Mouse (Mus musculus) liver, postnatal 0 days (tissue): ENCODE measurements at regions not wholly inside any gene's neighbourhood (a gene's known extent, or its start where the extent isn't known, plus 50 kb on each side); places are given as distances from the start of the nearest gene placed in this dataset.

Experiments
- ATAC-seq: fragments of 200-750 bp; cut with Nextera tagmentation; 2 replicates; pipeline ENCODE4 v1.8.0; 2017; ENCODE audit warnings: mild to moderate bottlenecking, moderate library complexity
- DNase-seq: peaks from one replicate; pipeline ENCODE4 v3.0.0-alpha.2; 2016
- H3K27ac ChIP-seq: fragments of 300-500 bp; sonication (generic); 2 replicates; pipeline ENCODE4 v1.5.1; 2014; ENCODE audit warnings: antibody characterized with exemption, moderate library complexity, mild to moderate bottlenecking, low read depth
- H3K27me3 ChIP-seq: fragments of 300-500 bp; sonication (generic); 2 replicates; pipeline ENCODE4 v1.6.1; 2014; ENCODE audit warnings: low read length, control low read depth, mixed read lengths; ENCODE audit not compliant: insufficient read depth
- H3K36me3 ChIP-seq: fragments of 300-500 bp; sonication (generic); replicated peaks from 2 replicates; pipeline ENCODE4 v1.6.1; 2014; ENCODE audit warnings: mild to moderate bottlenecking, control low read depth, low read length, moderate library complexity, mixed read lengths; ENCODE audit not compliant: insufficient read depth
- H3K4me1 ChIP-seq: fragments of 300-500 bp; sonication (generic); 2 replicates; pipeline ENCODE4 v1.6.1; 2014; ENCODE audit warnings: antibody characterized with exemption, mild to moderate bottlenecking, control low read depth; ENCODE audit not compliant: insufficient read depth
- H3K4me2 ChIP-seq: fragments of 300-500 bp; sonication (generic); 2 replicates; pipeline ENCODE4 v1.6.1; 2014; ENCODE audit warnings: low read depth, mild to moderate bottlenecking, low read length, moderate library complexity, mixed read lengths
- H3K4me3 ChIP-seq: fragments of 300-500 bp; sonication (generic); 2 replicates; pipeline ENCODE4 v1.5.1; 2014; ENCODE audit warnings: low read depth, low read length
- H3K9ac ChIP-seq: fragments of 300-500 bp; sonication (generic); replicated peaks from 2 replicates; pipeline ENCODE4 v1.6.1; 2014; ENCODE audit warnings: mild to moderate bottlenecking, moderate library complexity
- H3K9me3 ChIP-seq: fragments of 300-500 bp; sonication (generic); 2 replicates; pipeline ENCODE4 v1.6.1; 2016; ENCODE audit warnings: mild to moderate bottlenecking, control low read depth, low read length, mixed read lengths
- CTCF ChIP-seq: sonication (generic); IDR thresholded peaks from 2 replicates; pipeline ENCODE4 v1.5.1; 2016; ENCODE audit warnings: antibody characterized with exemption, low read depth
- EP300 ChIP-seq: IDR thresholded peaks from 2 replicates; pipeline ENCODE4 v1.6.1; 2016; ENCODE audit warnings: antibody characterized with exemption, low read depth, mild to moderate bottlenecking
- WGBS: fragments of 180-500 bp; shearing (Covaris S2); extraction: QIAGEN DNeasy Blood & Tissue Kit; methylation state at CpG from one replicate; pipeline ENCODE4 v1.1.7; 2014; ENCODE audit not compliant: insufficient replicate concordance; 5-methylcytosine and 5-hydroxymethylcytosine counted together

DNA sequence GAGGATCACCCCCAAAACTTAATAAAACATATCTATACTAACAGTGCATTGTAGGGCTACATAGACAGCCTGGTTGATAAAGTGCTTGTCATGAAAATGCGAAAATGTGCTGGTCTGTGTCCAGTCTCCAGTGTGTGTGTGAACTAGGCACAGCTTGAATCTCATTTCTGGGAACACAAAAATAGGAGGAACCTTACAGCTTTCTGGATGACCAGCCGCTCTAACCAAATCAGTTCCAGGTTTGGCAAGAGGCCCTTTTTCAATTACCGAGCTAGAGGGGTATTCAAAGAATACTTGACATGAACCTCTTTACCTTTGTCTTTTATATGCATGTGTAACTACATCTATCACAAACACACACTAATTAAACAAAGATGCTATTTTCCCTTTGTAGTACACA lies 390.3 kb upstream of the Hsf2 start:
- ATAC-seq = no peak
- H3K27me3 ChIP-seq = no peaks in the 10 kb centered on the region
- TF ChIP-seq EP300 (no peak), CTCF (no peak)
- no peak overlapping the region for H3K27ac ChIP-seq
- H3K4me2 ChIP-seq = no peak overlapping the region
- no peak overlapping the region for H3K9ac ChIP-seq
- H3K4me3 ChIP-seq = no peak overlapping the region
- 76% methylated on average over 3 of the region's 3 CpGs for WGBS
- DNase-seq = no peak
- H3K36me3 ChIP-seq = no peaks in the 10 kb centered on the region
- H3K9me3 ChIP-seq = no peaks in the 10 kb centered on the region
- H3K4me1 ChIP-seq = no peaks in the 10 kb centered on the region

DNA sequence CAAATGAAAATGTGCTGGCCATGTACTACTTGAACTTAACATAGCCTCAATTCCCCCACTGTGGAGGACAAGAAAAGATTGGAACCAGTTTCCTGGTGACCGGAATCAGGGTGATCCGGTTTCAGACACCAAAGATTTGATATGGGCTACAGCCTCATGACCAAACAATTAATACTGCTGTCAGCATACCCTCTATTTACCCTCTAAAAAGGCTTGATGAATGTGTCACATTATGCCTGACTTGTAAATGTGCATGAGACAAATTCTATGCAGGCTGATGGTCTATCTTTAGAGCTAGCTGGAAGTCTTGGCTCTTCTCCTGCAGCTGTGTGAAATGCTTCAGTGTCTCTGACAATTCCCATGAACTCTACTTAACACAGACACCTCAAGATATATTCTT lies 372.8 kb upstream of the Hsf2 start:
- Histone ChIP-seq H3K27me3 (no peaks in the 10 kb centered on the region), H3K9ac (no peak overlapping the region), H3K9me3 (no peaks in the 10 kb centered on the region), H3K4me2 (no peak overlapping the region), H3K4me3 (no peak overlapping the region), H3K4me1 (no peaks in the 10 kb centered on the region), H3K36me3 (no peaks in the 10 kb centered on the region), H3K27ac (no peak overlapping the region)
- 79% methylated on average over 2 of the region's 2 CpGs for WGBS
- TF ChIP-seq EP300 = no peak
- TF ChIP-seq CTCF = no peak
- ATAC-seq = no peak
- DNase-seq = no peak

DNA sequence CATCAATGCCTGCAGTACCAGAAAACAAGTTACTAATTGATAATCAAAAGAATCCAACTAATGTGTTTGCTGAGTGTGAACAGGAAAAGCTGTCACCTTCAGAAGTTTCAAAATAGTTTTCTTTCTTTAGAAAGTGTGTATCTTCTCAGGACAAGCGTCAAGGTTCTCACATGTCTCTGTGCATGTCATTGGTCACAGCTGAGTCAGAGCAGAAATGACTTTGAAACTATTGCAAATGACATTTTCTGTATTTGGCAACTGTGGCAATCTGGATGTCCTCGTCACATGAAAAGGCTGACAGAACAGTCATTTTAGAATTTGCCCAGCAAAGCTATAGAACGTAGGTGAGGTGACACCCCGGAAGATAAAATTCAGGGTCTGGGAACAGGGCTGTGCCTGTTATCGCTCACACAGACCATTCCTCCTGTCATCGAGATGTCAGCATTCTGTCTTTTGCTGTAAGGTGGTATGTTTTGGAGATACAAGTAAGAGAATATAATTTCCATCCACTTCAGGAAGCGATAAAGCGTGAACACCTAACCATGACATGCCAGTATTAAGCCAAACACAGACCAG lies 371.4 kb upstream of the Hsf2 start:
- ATAC-seq = no peak
- Histone ChIP-seq H3K4me1 (no peaks in the 10 kb centered on the region), H3K4me2 (no peak overlapping the region), H3K27me3 (no peaks in the 10 kb centered on the region), H3K9me3 (no peaks in the 10 kb centered on the region), H3K36me3 (no peaks in the 10 kb centered on the region), H3K27ac (no peak overlapping the region), H3K9ac (no peak overlapping the region), H3K4me3 (no peak overlapping the region)
- 76% methylated on average over 8 of the region's 8 CpGs for WGBS
- no peak for DNase-seq
- TF ChIP-seq EP300 (no peak), CTCF (no peak)

DNA sequence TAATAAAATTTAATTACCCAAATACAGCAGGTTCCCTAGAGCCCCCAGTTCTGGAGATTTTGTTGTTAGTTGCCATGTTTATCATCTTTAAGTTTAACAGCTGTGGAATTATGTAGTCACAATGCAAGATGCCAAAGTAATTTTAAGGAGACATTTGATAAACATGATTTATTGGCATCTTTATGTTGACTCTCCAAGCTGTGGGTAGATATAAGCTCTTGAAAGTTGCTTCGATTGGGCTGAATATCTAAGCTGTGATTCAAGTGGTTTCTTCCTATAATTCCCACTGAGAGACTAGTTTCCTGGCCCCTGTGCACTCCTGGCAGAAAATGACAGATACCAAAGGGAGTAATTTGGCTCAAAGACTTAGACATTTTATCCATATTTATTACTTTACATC lies 364.7 kb upstream of the Hsf2 start:
- 58% methylated on average over 1 of the region's 1 CpGs for WGBS
- ATAC-seq = no peak

DNA sequence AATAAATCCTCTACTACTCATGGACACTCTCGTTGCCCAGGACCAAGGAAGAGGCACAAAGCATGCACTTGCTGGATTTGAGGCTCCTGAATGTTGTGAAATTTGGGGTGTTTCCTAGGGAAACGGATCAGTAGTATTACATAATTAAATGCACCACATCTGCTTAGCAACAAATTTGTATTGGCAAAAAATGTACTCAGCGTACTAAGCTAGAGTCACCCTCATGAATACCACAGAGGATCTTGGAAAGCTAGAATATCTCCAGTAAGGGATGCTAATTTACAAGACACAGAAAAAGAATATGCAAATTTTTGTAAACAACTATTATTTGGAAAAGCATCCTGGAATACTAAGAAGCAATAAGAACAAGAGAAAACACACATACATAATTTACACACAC lies 359.0 kb upstream of the Hsf2 start:
- H3K4me1 ChIP-seq = no peaks in the 10 kb centered on the region
- no peak overlapping the region for H3K4me2 ChIP-seq
- no peak overlapping the region for H3K4me3 ChIP-seq
- no peak overlapping the region for H3K27ac ChIP-seq
- TF ChIP-seq CTCF (no peak), EP300 (no peak)
- H3K27me3 ChIP-seq = no peaks in the 10 kb centered on the region
- DNase-seq (no peak), ATAC-seq (no peak)
- WGBS = 64% methylated on average over 3 of the region's 3 CpGs
- no peaks in the 10 kb centered on the region for H3K36me3 ChIP-seq
- H3K9me3 ChIP-seq = no peaks in the 10 kb centered on the region
- H3K9ac ChIP-seq = no peak overlapping the region

More for the DNA sequence above, 364.7 kb upstream of the Hsf2 start:
- no peak overlapping the region for H3K4me2 ChIP-seq
- TF ChIP-seq CTCF (no peak), EP300 (no peak)
- no peak overlapping the region for H3K9ac ChIP-seq
- H3K36me3 ChIP-seq = no peaks in the 10 kb centered on the region
- no peak overlapping the region for H3K27ac ChIP-seq
- no peaks in the 10 kb centered on the region for H3K27me3 ChIP-seq
- no peaks in the 10 kb centered on the region for H3K9me3 ChIP-seq
- DNase-seq = no peak
- no peak overlapping the region for H3K4me3 ChIP-seq
- H3K4me1 ChIP-seq = no peaks in the 10 kb centered on the region

DNA sequence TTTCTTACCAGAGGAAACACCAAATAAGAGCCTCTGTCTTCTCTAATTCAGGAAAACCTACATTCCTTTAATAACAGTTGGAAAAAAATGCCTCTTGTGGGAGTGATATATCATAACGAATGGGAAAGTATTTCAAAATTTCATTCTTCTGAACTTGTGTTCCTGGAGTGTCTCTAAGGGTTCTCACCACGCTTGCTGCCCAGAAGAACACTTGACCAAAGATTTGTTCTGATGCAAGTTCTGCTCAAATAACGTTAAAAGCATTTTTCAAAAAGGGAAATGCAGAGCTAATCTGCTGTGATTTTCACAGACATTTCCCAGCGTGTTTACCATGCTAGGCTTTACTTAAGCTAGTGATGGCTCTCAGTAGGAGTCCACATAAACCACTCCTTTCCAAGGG lies 329.8 kb upstream of the Hsf2 start:
- H3K9me3 ChIP-seq = no peaks in the 10 kb centered on the region
- no peak overlapping the region for H3K4me3 ChIP-seq
- TF ChIP-seq CTCF (no peak), EP300 (no peak)
- H3K27me3 ChIP-seq = no peaks in the 10 kb centered on the region
- ATAC-seq = no peak
- no peak overlapping the region for H3K9ac ChIP-seq
- H3K4me1 ChIP-seq = no peaks in the 10 kb centered on the region
- 65% methylated on average over 4 of the region's 4 CpGs for WGBS
- no peaks in the 10 kb centered on the region for H3K36me3 ChIP-seq
- H3K4me2 ChIP-seq = no peak overlapping the region
- no peak for DNase-seq
- H3K27ac ChIP-seq = no peak overlapping the region

DNA sequence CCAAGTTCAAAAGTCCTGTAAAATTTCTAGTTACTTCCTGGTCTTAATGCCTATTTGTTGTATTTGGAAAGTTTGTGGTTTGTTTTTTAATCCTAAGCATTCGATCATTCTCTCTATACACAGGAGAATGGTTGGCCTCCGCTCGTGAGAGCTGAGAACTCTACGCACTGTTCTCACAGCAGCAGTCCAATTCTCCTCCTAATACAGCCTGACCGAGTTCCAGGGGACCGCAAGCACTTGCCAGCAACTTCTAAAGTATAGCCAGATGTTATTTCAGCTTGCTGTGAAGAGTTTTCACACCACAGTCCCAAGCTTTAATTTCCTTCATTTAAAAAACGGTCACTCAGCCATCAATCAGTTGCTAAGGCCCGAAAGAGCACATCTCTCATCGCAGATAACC lies 329.3 kb upstream of the Hsf2 start:
- 79% methylated on average over 9 of the region's 9 CpGs for WGBS
- Histone ChIP-seq H3K27me3 (no peaks in the 10 kb centered on the region), H3K9me3 (no peaks in the 10 kb centered on the region), H3K4me1 (no peaks in the 10 kb centered on the region), H3K27ac (no peak overlapping the region), H3K9ac (no peak overlapping the region), H3K4me2 (no peak overlapping the region), H3K36me3 (no peaks in the 10 kb centered on the region), H3K4me3 (no peak overlapping the region)
- DNase-seq = no peak
- TF ChIP-seq CTCF = no peak
- no peak for TF ChIP-seq EP300
- no peak for ATAC-seq
